Mouse (Mus musculus) heart, embryonic 13.5 days (tissue): Measurements from ENCODE around the gene Shtn1. TPM values are rescaled to one million over a fixed set of nuclear protein-coding genes. Genes with fewer than 3 reads are reported as not detected.

ENCODE experiments used
- polyA plus RNA-seq: library from polyadenylated mRNA; unstranded; fragments of >200 nt; fragmentation: Nextera tagmentation; extraction: Ambion mirVana; gene quantifications from 2 replicates; pipeline ENCODE4 v1.2.1, GENCODE M21; 2015

The Shtn1 gene
- polyA plus RNA-seq, 1 experiment from 2014 or later = 0.95 TPM

Other genes with a start within 250 kb of the Shtn1 start
- 0.08 and 0.13 TPM in 2 replicates for gene Eno4, start 132.7 kb downstream of the Shtn1 start, polyA plus RNA-seq
- gene Hspa12a, start 132.4 kb downstream of the Shtn1 start, polyA plus RNA-seq = 9.0 and 9.1 TPM in 2 replicates
- not detected in 2 replicates for gene Vax1, start 94.0 kb upstream of the Shtn1 start, polyA plus RNA-seq
- gene Kcnk18, start 143.1 kb upstream of the Shtn1 start, polyA plus RNA-seq = not detected in 2 replicates
- gene Slc18a2, start 184.8 kb upstream of the Shtn1 start, polyA plus RNA-seq = 9.8 and 10.4 TPM in 2 replicates
- 6.1 and 14.4 TPM in 2 replicates for gene Rps12-ps3, start 246.2 kb upstream of the Shtn1 start, polyA plus RNA-seq